Mouse (Mus musculus): ENCODE measurements around the gene Stk36.

DNA sequence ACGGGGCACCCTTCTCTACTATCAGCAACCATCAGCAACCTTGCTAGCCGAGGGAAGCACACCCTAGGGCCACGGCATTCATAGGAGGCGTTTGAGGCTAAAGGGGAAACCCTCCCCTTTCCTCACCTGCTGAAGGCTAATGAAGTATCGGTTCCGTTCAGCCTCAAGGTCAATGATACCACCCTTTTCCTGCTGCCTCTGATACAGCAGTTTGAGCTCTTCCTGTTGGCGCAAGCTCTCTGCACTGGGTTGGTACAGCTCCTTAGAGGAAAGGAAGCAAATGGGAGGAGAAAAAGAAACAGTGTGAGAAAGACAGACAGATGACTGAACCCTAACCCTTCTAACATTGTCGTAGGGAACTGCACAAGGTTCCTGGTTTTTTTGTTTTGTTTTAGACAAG is 6.8 kb upstream of the Stk36 start:
- TF ChIP-seq POLR2A (IDR thresholded peaks at IDR 0.05; ENCODE audit: low read depth, low read length) (no peak), CTCF (IDR thresholded peaks at IDR 0.05; ENCODE audit: borderline replicate concordance, insufficient read depth, low read length) (no peak)

All from embryonic fibroblast, embryonic 13.5 days (primary cell).